Mouse (Mus musculus): ENCODE measurements at regions not wholly inside any gene's neighbourhood (a gene's known extent, or its start where the extent isn't known, plus 50 kb on each side); places are given as distances from the start of the nearest gene placed in this dataset.

DNA sequence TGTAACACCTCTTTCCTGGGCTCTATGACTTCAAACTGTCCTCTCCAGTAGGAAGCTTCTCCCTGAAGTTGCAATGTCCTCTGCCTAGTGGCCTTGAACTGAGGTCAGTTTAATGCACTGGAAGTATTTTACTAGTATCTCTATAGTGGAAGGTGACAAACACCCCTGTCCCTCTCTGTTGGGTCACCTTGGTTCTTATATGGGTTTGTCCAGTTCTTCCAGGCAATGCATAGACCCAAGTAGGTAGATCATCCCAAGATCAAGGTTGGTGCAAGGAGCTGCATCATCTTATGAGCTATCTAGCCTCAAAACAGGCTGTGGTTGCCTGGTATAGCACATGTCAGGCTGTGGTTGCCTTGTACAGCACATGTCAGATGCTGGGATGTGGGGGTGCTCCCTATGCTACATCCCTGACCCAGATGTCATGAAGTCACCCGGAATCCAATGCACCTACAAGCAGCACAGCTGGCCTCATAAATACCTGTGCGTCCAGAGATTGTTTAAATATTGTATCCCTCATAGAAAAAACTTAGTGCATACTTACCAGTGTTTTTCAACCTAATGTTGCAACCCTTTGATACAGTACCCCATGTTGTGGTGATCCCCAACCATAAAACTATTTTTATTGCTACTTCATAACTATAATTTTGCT lies 88.4 kb upstream of the Cpm start:
- no peak overlapping the region for H3K27ac ChIP-seq (replicated peaks; ENCODE audit: low read depth, low read length)
- WGBS: 95% methylated on average over 2 of the region's 2 CpGs
- DNase-seq (ENCODE audit: low spot score) (no peak), ATAC-seq (ENCODE audit: insufficient number of reproducible peaks, low FRiP score, low TSS enrichment, low read depth) (no peak)
- no peaks in the 10 kb centered on the region for H3K4me1 ChIP-seq (ENCODE audit: control insufficient read depth, insufficient read depth, low read length)
- no peaks in the 10 kb centered on the region for H3K27me3 ChIP-seq (ENCODE audit: control insufficient read depth, insufficient read depth, low read length)
- no peak overlapping the region for H3K9ac ChIP-seq (ENCODE audit: low read length)
- no peaks in the 10 kb centered on the region for H3K36me3 ChIP-seq (ENCODE audit: control insufficient read depth, insufficient read depth, low read length)
- H3K4me3 ChIP-seq (ENCODE audit: low read depth, low read length): no peak overlapping the region
- no peak overlapping the region for H3K4me2 ChIP-seq (ENCODE audit: low read depth, severe bottlenecking)
- no peaks in the 10 kb centered on the region for H3K9me3 ChIP-seq (ENCODE audit: control insufficient read depth, low read length)

DNA sequence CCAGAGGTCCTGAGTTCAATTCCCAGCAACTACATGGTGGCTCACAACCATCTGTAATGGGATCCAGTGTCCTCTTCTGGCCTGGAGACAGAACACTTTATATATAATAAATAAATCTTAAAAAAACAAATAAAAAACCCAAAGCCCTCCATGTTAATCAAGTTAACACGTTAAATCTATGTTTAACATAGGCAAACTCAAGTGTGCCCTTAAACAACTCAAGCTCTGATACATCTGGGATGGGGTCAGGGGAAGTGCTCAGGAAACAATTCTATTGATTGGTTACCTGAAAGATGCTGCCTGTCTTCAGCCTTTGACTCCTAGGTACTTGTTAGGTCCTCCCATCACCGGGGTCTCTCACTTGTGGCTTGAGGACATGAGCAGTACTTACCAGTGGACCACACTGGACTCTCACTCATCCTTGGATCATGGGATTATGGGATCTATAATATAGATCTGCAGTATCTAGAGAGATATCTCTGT lies 89.1 kb upstream of the Cpm start:
- no peaks in the 10 kb centered on the region for H3K27me3 ChIP-seq (ENCODE audit: control insufficient read depth, insufficient read depth, low read length)
- no peak overlapping the region for H3K4me2 ChIP-seq (ENCODE audit: low read depth, severe bottlenecking)
- DNase-seq (ENCODE audit: low spot score) (no peak), ATAC-seq (ENCODE audit: insufficient number of reproducible peaks, low FRiP score, low TSS enrichment, low read depth) (no peak)
- 86% methylated on average over 2 of the region's 2 CpGs for WGBS
- H3K9ac ChIP-seq (ENCODE audit: low read length): no peak overlapping the region
- H3K36me3 ChIP-seq (ENCODE audit: control insufficient read depth, insufficient read depth, low read length): no peaks in the 10 kb centered on the region
- H3K9me3 ChIP-seq (ENCODE audit: control insufficient read depth, low read length): no peaks in the 10 kb centered on the region
- no peak overlapping the region for H3K27ac ChIP-seq (replicated peaks; ENCODE audit: low read depth, low read length)
- H3K4me1 ChIP-seq (ENCODE audit: control insufficient read depth, insufficient read depth, low read length): no peaks in the 10 kb centered on the region
- H3K4me3 ChIP-seq (ENCODE audit: low read depth, low read length): no peak overlapping the region

DNA sequence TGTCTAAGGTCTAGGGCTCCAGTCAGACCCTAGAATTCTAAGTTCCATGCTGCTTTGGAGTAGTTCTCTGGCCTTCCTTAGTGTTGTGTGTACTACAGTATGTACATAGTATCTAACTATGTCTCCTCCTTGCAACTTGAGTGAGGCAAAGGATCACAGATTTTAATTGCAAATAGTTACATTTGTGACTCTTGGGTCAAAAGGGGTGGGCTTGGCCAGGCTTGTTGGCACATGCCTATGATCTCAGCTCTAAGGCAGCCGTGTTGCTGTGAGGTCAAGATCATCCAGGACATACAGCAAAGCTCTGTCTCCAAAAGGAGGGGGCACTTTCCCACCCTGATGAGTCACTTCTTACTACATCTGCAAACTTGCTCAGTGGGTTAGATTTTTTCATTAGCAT lies 89.8 kb upstream of the Cpm start:
- H3K27me3 ChIP-seq (ENCODE audit: control insufficient read depth, insufficient read depth, low read length): no peaks in the 10 kb centered on the region
- H3K4me3 ChIP-seq (ENCODE audit: low read depth, low read length): no peak overlapping the region
- H3K4me1 ChIP-seq (ENCODE audit: control insufficient read depth, insufficient read depth, low read length): no peaks in the 10 kb centered on the region
- no peak overlapping the region for H3K27ac ChIP-seq (replicated peaks; ENCODE audit: low read depth, low read length)
- H3K36me3 ChIP-seq (ENCODE audit: control insufficient read depth, insufficient read depth, low read length): no peaks in the 10 kb centered on the region
- no peak for ATAC-seq (ENCODE audit: insufficient number of reproducible peaks, low FRiP score, low TSS enrichment, low read depth)
- no peaks in the 10 kb centered on the region for H3K9me3 ChIP-seq (ENCODE audit: control insufficient read depth, low read length)
- no peak overlapping the region for H3K9ac ChIP-seq (ENCODE audit: low read length)
- WGBS: 81% methylated on average over 1 of the region's 1 CpGs
- no peak for DNase-seq (ENCODE audit: low spot score)
- H3K4me2 ChIP-seq (ENCODE audit: low read depth, severe bottlenecking): no peak overlapping the region

DNA sequence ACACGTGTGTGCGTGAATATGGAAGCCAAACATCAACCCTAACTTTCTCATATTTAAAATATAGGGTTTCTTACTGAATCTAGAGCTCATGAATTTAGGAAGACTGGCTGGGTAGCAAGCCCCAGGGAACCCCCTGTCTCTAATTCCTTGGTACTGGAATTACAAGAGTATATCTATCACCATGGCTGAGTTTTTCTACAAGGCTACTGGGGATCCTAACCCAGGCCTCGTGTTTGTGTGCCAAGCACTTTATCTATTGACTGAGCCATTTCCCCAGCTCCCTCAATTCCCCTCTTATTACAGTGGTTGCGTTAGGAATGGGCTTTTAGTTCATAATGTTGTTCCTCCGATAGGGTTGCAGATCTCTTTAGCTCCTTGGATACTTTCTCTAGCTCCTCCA lies 90.6 kb upstream of the Cpm start:
- Histone ChIP-seq H3K27me3 (ENCODE audit: control insufficient read depth, insufficient read depth, low read length) (no peaks in the 10 kb centered on the region), H3K9ac (ENCODE audit: low read length) (no peak overlapping the region), H3K36me3 (ENCODE audit: control insufficient read depth, insufficient read depth, low read length) (no peaks in the 10 kb centered on the region), H3K4me2 (ENCODE audit: low read depth, severe bottlenecking) (no peak overlapping the region), H3K4me1 (ENCODE audit: control insufficient read depth, insufficient read depth, low read length) (no peaks in the 10 kb centered on the region), H3K9me3 (ENCODE audit: control insufficient read depth, low read length) (no peaks in the 10 kb centered on the region), H3K4me3 (ENCODE audit: low read depth, low read length) (no peak overlapping the region), H3K27ac (replicated peaks; ENCODE audit: low read depth, low read length) (no peak overlapping the region)
- ATAC-seq (ENCODE audit: insufficient number of reproducible peaks, low FRiP score, low TSS enrichment, low read depth): no peak
- 91% methylated on average over 5 of the region's 5 CpGs for WGBS
- no peak for DNase-seq (ENCODE audit: low spot score)

DNA sequence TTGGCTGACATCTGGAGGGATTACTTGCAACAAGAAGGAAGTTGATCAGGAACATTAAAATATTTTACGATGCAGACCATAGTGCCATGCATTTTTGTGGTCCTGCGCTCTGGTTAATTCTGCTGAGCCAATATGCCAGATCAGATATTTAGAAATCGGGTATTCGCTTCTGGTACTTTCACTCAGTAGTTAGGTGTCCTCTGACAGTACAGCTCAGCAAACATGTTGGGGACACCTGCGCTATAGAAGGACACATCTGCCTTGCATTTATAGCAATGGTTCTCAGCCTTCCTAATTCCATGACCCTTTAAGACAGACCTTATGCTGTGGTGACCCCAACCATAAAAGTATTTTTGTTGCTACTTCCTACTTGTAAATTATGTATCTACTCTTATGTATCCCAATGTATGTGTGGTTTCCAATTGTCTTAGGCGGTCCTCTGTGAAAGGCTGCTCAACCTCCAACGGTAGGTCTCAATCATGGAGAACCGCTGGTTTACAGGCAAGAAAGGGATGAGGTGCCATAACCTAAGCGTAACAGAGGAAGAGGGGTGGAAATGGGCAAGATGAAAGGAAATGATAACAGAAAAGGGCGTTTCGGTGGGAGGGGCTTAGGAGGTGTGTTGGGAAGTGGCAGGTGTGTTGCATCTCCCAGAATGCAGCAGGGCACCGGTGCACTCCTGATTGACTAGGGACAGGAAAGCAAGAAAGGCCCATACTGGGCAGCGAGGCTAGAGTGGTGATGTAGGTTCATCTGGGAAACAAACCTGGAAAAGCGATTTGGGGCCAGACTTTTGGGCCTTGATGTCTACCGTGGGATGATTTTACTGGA lies 92.3 kb upstream of the Cpm start:
- Histone ChIP-seq H3K4me1 (ENCODE audit: control insufficient read depth, insufficient read depth, low read length) (no peaks in the 10 kb centered on the region), H3K9ac (ENCODE audit: low read length) (no peak overlapping the region), H3K4me2 (ENCODE audit: low read depth, severe bottlenecking) (no peak overlapping the region), H3K4me3 (ENCODE audit: low read depth, low read length) (no peak overlapping the region), H3K27ac (replicated peaks; ENCODE audit: low read depth, low read length) (no peak overlapping the region), H3K27me3 (ENCODE audit: control insufficient read depth, insufficient read depth, low read length) (no peaks in the 10 kb centered on the region), H3K9me3 (ENCODE audit: control insufficient read depth, low read length) (no peaks in the 10 kb centered on the region), H3K36me3 (ENCODE audit: control insufficient read depth, insufficient read depth, low read length) (no peaks in the 10 kb centered on the region)
- no peak for ATAC-seq (ENCODE audit: insufficient number of reproducible peaks, low FRiP score, low TSS enrichment, low read depth)
- no peak for DNase-seq (ENCODE audit: low spot score)
- 92% methylated on average over 15 of the region's 15 CpGs for WGBS

DNA sequence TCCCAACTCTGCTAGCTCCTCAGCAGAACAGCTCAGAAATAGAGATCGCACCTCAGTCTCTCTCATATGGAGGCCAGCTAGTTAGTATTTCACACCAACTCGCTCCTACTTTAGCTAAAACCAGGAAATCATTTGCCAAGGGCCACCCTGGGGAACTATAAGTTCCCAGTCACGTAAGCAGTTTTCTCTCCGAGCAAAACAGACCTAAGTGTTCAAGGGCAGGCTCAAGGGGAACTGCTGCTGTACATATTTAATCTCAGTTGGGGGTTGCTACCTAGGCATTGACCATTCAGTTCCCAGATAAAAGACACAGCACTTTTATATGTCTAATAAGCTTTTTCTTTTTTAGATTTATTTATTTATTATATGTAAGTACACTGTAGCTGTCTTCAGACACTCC lies 93.5 kb upstream of the Cpm start:
- no peaks in the 10 kb centered on the region for H3K27me3 ChIP-seq (ENCODE audit: control insufficient read depth, insufficient read depth, low read length)
- DNase-seq (ENCODE audit: low spot score) (no peak), ATAC-seq (ENCODE audit: insufficient number of reproducible peaks, low FRiP score, low TSS enrichment, low read depth) (no peak)
- no peaks in the 10 kb centered on the region for H3K36me3 ChIP-seq (ENCODE audit: control insufficient read depth, insufficient read depth, low read length)
- no peak overlapping the region for H3K4me2 ChIP-seq (ENCODE audit: low read depth, severe bottlenecking)
- no peak overlapping the region for H3K9ac ChIP-seq (ENCODE audit: low read length)
- H3K4me3 ChIP-seq (ENCODE audit: low read depth, low read length): no peak overlapping the region
- H3K9me3 ChIP-seq (ENCODE audit: control insufficient read depth, low read length): no peaks in the 10 kb centered on the region
- whole genome bisulfite sequencing: 73% methylated on average over 4 of the region's 4 CpGs
- H3K4me1 ChIP-seq (ENCODE audit: control insufficient read depth, insufficient read depth, low read length): no peaks in the 10 kb centered on the region
- H3K27ac ChIP-seq (replicated peaks; ENCODE audit: low read depth, low read length): no peak overlapping the region

DNA sequence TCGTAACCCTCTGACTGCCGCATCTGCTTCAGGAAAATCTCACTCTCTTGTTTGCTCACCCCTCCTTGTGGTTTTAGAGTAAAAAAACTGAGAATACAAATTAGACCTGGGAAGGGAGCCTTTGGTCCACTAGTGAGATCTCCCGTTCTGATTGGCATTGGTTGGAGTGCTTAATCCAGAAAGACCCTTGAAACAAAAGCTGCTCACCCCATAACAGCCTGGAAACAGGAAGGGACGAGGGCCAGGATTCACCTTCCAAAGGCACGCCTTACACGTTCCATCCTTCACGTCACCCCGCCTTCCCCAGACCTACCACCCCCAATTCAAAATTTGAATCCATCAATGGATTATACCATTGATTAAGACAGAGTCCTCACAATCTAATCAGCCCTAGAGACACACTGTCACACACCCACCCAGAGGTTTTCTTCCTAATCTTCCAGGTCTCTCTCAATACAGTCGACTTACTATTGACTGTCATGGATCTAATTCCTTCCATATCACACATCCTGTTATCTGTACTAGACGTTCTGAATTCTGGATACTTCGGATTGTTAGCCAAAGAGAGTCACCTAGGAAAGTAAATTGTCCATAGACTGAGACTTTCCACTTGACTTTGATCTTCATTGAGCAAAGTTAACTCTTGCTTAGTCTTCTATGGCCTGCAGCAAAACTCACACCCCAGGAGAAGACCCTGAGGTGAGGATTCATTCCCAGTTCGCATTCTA lies 94.1 kb upstream of the Cpm start:
- ATAC-seq (ENCODE audit: insufficient number of reproducible peaks, low FRiP score, low TSS enrichment, low read depth): no peak
- 90% methylated on average over 12 of the region's 12 CpGs for WGBS
- Histone ChIP-seq H3K27me3 (ENCODE audit: control insufficient read depth, insufficient read depth, low read length) (no peaks in the 10 kb centered on the region), H3K4me3 (ENCODE audit: low read depth, low read length) (no peak overlapping the region), H3K9me3 (ENCODE audit: control insufficient read depth, low read length) (no peaks in the 10 kb centered on the region), H3K9ac (ENCODE audit: low read length) (no peak overlapping the region), H3K4me2 (ENCODE audit: low read depth, severe bottlenecking) (no peak overlapping the region), H3K36me3 (ENCODE audit: control insufficient read depth, insufficient read depth, low read length) (no peaks in the 10 kb centered on the region), H3K27ac (replicated peaks; ENCODE audit: low read depth, low read length) (no peak overlapping the region), H3K4me1 (ENCODE audit: control insufficient read depth, insufficient read depth, low read length) (no peaks in the 10 kb centered on the region)
- DNase-seq (ENCODE audit: low spot score): no peak

DNA sequence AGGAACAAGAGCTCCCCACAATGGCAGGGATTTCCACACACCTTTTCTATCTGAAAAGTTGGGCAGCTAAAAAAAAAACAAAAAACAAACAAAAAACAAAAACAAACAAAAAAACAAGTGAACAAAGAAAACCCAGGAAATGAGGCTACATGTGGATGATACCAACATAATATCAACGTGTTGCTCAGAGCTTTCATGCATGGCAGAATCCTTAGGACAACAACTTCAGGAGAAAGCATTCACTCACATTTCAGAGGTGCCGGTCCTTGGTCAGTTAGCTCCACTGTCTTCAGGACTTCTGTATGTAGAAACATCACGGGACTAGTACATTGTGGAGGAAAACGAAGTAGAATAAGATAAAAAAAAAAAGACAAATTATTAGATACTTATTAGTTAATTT lies 94.8 kb upstream of the Cpm start:
- Histone ChIP-seq H3K9ac (ENCODE audit: low read length) (no peak overlapping the region), H3K9me3 (ENCODE audit: control insufficient read depth, low read length) (no peaks in the 10 kb centered on the region), H3K4me2 (ENCODE audit: low read depth, severe bottlenecking) (no peak overlapping the region), H3K36me3 (ENCODE audit: control insufficient read depth, insufficient read depth, low read length) (no peaks in the 10 kb centered on the region), H3K4me3 (ENCODE audit: low read depth, low read length) (no peak overlapping the region), H3K27me3 (ENCODE audit: control insufficient read depth, insufficient read depth, low read length) (no peaks in the 10 kb centered on the region), H3K27ac (replicated peaks; ENCODE audit: low read depth, low read length) (no peak overlapping the region), H3K4me1 (ENCODE audit: control insufficient read depth, insufficient read depth, low read length) (0 out of 2 replicates have a peak, but pooled peaks cover 2% of the 10 kb centered on the region)
- WGBS: 89% methylated on average over 4 of the region's 4 CpGs
- ATAC-seq (ENCODE audit: insufficient number of reproducible peaks, low FRiP score, low TSS enrichment, low read depth): no peak
- DNase-seq (ENCODE audit: low spot score): no peak
